Mouse (Mus musculus): Measurements from ENCODE around the gene Trappc2l. TPM values are rescaled to one million over a fixed set of nuclear protein-coding genes. Genes with fewer than 3 reads are reported as not detected.

Trappc2l gene
- total RNA-seq (2012; rRNA removed): 53.2 and 56.1 TPM in 2 replicates

- Histone ChIP-seq H3K36me3 (ENCODE audit: control insufficient read depth, insufficient read depth, low read length, poor library complexity, severe bottlenecking) (no peaks in the 10 kb centered on the region), H3K9me3 (ENCODE audit: control insufficient read depth, insufficient read depth, low read depth, low read length) (no peaks in the 10 kb centered on the region), H3K9ac (ENCODE audit: insufficient read depth, low read depth, low read length, poor library complexity, severe bottlenecking) (peak within 1 kb of the TSS; percentile 81), H3K4me3 (ENCODE audit: insufficient read depth in 1 of 2, low read depth in 1 of 2, low read length in 2 of 2, poor library complexity in 1 of 2, severe bottlenecking in 1 of 2) (peak within 1 kb of the TSS; percentile 83 to 87), H3K27ac (ENCODE audit: insufficient read depth, low read depth, low read length, poor library complexity, severe bottlenecking) (no peak within 1 kb of the TSS), H3K4me1 (ENCODE audit: control insufficient read depth in 2 of 2, insufficient read depth in 2 of 2, low read length in 2 of 2, poor library complexity in 1 of 2) (no peaks in the 10 kb centered on the region)
- peak; percentile 96 for DNase-seq (ENCODE audit: low read depth, low spot score)
- in situ Hi-C loops (cut with MboI; ENCODE audit: low sequenced_read_pairs in 2 of 2, unreplicated experiment in 2 of 2): loop anchor here in 1 of 2 experiments (10.0 kb wide), 1 partner anchor 213 kb away; no protein-coding TSS in a partner anchor
- no peak for TF ChIP-seq CHD2 (IDR thresholded peaks at IDR 0.05; ENCODE audit: low read depth, low read length)
- no peak for TF ChIP-seq MAFK (IDR thresholded peaks at IDR 0.05; ENCODE audit: insufficient read depth, low read depth, low read length)
- no peak for TF ChIP-seq ZC3H11A (IDR thresholded peaks at IDR 0.05; ENCODE audit: borderline replicate concordance, low read depth, low read length)
- no peak for TF ChIP-seq ZNF384 (IDR thresholded peaks at IDR 0.05; ENCODE audit: low read depth, low read length)
- no peak for TF ChIP-seq HCFC1 (IDR thresholded peaks at IDR 0.05; ENCODE audit: borderline replicate concordance, insufficient read depth, low read length)
These were observed at the start of gene Trappc2l, which contains the start of gene Galns for GRCm38 (mm10) chr8:122611295-122612133. TSS of gene Trappc2l (plus strand) at chr8:122611640. TSS of gene Galns (minus strand) at chr8:122611463.

- Histone ChIP-seq H3K9ac (ENCODE audit: insufficient read depth, low read depth, low read length, poor library complexity, severe bottlenecking) (peak overlapping the region; percentile 78), H3K9me3 (ENCODE audit: control insufficient read depth, insufficient read depth, low read depth, low read length) (no peaks in the 10 kb centered on the region), H3K36me3 (ENCODE audit: control insufficient read depth, insufficient read depth, low read length, poor library complexity, severe bottlenecking) (peaks cover 10% of the 10 kb centered on the region), H3K27ac (ENCODE audit: insufficient read depth, low read depth, low read length, poor library complexity, severe bottlenecking) (peak overlapping the region; percentile 33), H3K4me3 (ENCODE audit: insufficient read depth in 1 of 2, low read depth in 1 of 2, low read length in 2 of 2, poor library complexity in 1 of 2, severe bottlenecking in 1 of 2) (peak overlapping the region; percentile 27 to 43; a peak in 3 of 4 replicates), H3K4me1 (ENCODE audit: control insufficient read depth in 2 of 2, insufficient read depth in 2 of 2, low read length in 2 of 2, poor library complexity in 1 of 2) (peaks cover 4 to 7% of the 10 kb centered on the region in 2 experiments; a peak in 3 of 4 replicates)
- in situ Hi-C loops (cut with MboI; ENCODE audit: low sequenced_read_pairs in 2 of 2, unreplicated experiment in 2 of 2): no loop called here
- DNase-seq (ENCODE audit: low read depth, low spot score): no peak
- TF ChIP-seq ZC3H11A (IDR thresholded peaks at IDR 0.05; ENCODE audit: borderline replicate concordance, low read depth, low read length) (no peak), MAFK (IDR thresholded peaks at IDR 0.05; ENCODE audit: insufficient read depth, low read depth, low read length) (no peak), HCFC1 (IDR thresholded peaks at IDR 0.05; ENCODE audit: borderline replicate concordance, insufficient read depth, low read length) (no peak), ZNF384 (IDR thresholded peaks at IDR 0.05; ENCODE audit: low read depth, low read length) (no peak), CHD2 (IDR thresholded peaks at IDR 0.05; ENCODE audit: low read depth, low read length) (no peak)
These were observed 46.8 kb upstream of the Trappc2l start for GRCm38 (mm10) chr8:122564363-122565352.

- H3K4me1 ChIP-seq (ENCODE audit: control insufficient read depth in 2 of 2, insufficient read depth in 2 of 2, low read length in 2 of 2, poor library complexity in 1 of 2): peaks cover 7 to 10% of the 10 kb centered on the region in 2 experiments; a peak in 3 of 4 replicates
- peak overlapping the region; percentile 87 for H3K9ac ChIP-seq (ENCODE audit: insufficient read depth, low read depth, low read length, poor library complexity, severe bottlenecking)
- no peak for DNase-seq (ENCODE audit: low read depth, low spot score)
- peak overlapping the region; percentile 41 to 99 for H3K4me3 ChIP-seq (ENCODE audit: insufficient read depth in 1 of 2, low read depth in 1 of 2, low read length in 2 of 2, poor library complexity in 1 of 2, severe bottlenecking in 1 of 2)
- TF ChIP-seq CHD2 (IDR thresholded peaks at IDR 0.05; ENCODE audit: low read depth, low read length) (no peak), ZNF384 (IDR thresholded peaks at IDR 0.05; ENCODE audit: low read depth, low read length) (no peak), HCFC1 (IDR thresholded peaks at IDR 0.05; ENCODE audit: borderline replicate concordance, insufficient read depth, low read length) (no peak), ZC3H11A (IDR thresholded peaks at IDR 0.05; ENCODE audit: borderline replicate concordance, low read depth, low read length) (no peak), MAFK (IDR thresholded peaks at IDR 0.05; ENCODE audit: insufficient read depth, low read depth, low read length) (no peak)
- in situ Hi-C loops (cut with MboI; ENCODE audit: low sequenced_read_pairs in 2 of 2, unreplicated experiment in 2 of 2): no loop called here
- no peaks in the 10 kb centered on the region for H3K9me3 ChIP-seq (ENCODE audit: control insufficient read depth, insufficient read depth, low read depth, low read length)
- H3K36me3 ChIP-seq (ENCODE audit: control insufficient read depth, insufficient read depth, low read length, poor library complexity, severe bottlenecking): peaks cover 31% of the 10 kb centered on the region
- H3K27ac ChIP-seq (ENCODE audit: insufficient read depth, low read depth, low read length, poor library complexity, severe bottlenecking): peak overlapping the region; percentile 85
These were observed 44.7 kb upstream of the Trappc2l start for GRCm38 (mm10) chr8:122566766-122567165.

All from ES-E14 (cell line).